Mouse (Mus musculus): ENCODE results near the gene Phf12. TPM values are rescaled to one million over a fixed set of nuclear protein-coding genes. Genes with fewer than 3 reads are reported as not detected.
"Not testable (repeated sequence)": the region's sequence is repeated elsewhere in the genome, so short reads cannot be mapped to it uniquely, and the experiment has no call there.

Gene Phf12
- total RNA-seq, 2 experiments from 2014 or later = 13.9 to 14.3 TPM

- DNase-seq (ENCODE audit: low spot score) = no peak
These were observed 48.8 kb downstream of the Phf12 start for GRCm38 (mm10) chr11:78031389-78031788.

- peak; percentile 89 for DNase-seq (ENCODE audit: low spot score)
These were observed 49.6 kb downstream of the Phf12 start, which contains the start of gene Dhrs13 for GRCm38 (mm10) chr11:78031947-78032808. TSS of gene Dhrs13 (plus strand) at chr11:78032280.

GRCm38 (mm10) chr11:78032809-78033195, 50.2 kb downstream of the Phf12 start:
- DNase-seq (ENCODE audit: low spot score) = no peak

GRCm38 (mm10) chr11:78033931-78034617, 51.5 kb downstream of the Phf12 start:
- no peak for DNase-seq (ENCODE audit: low spot score)

- DNase-seq (ENCODE audit: low spot score) = no peak
These were observed 54.2 kb downstream of the Phf12 start for GRCm38 (mm10) chr11:78036791-78037190.

- DNase-seq (ENCODE audit: low spot score) = peak; percentile 48
These were observed 55.5 kb downstream of the Phf12 start, which contains the start of gene Flot2 for GRCm38 (mm10) chr11:78037831-78038752. TSS of gene Flot2 (plus strand) at chr11:78037931.

- DNase-seq (ENCODE audit: low spot score) = no peak
These were observed 58.3 kb downstream of the Phf12 start for GRCm38 (mm10) chr11:78040878-78041277.

GRCm38 (mm10) chr11:78042290-78042870, 59.8 kb downstream of the Phf12 start:
- not testable (repeated sequence) for DNase-seq (ENCODE audit: low spot score)

- peak; percentile 93 for DNase-seq (ENCODE audit: low spot score)
These were observed 62.3 kb downstream of the Phf12 start for GRCm38 (mm10) chr11:78044758-78045251.

- not testable (repeated sequence) for DNase-seq (ENCODE audit: low spot score)
These were observed 66.1 kb downstream of the Phf12 start for GRCm38 (mm10) chr11:78048637-78049036.

GRCm38 (mm10) chr11:78053078-78053477, 70.5 kb downstream of the Phf12 start:
- no peak for DNase-seq (ENCODE audit: low spot score)

- DNase-seq (ENCODE audit: low spot score) = no peak
These were observed 74.4 kb downstream of the Phf12 start for GRCm38 (mm10) chr11:78056946-78057345.

- DNase-seq (ENCODE audit: low spot score) = peak; percentile 79
These were observed 77.5 kb downstream of the Phf12 start for GRCm38 (mm10) chr11:78059833-78060757.

GRCm38 (mm10) chr11:78062563-78062962, 80.0 kb downstream of the Phf12 start:
- DNase-seq (ENCODE audit: low spot score) = no peak

- no peak for DNase-seq (ENCODE audit: low spot score)
These were observed 83.4 kb downstream of the Phf12 start for GRCm38 (mm10) chr11:78065906-78066305.

GRCm38 (mm10) chr11:78066641-78067040, 84.1 kb downstream of the Phf12 start:
- DNase-seq (ENCODE audit: low spot score) = no peak

- DNase-seq (ENCODE audit: low spot score) = no peak
These were observed 85.0 kb downstream of the Phf12 start for GRCm38 (mm10) chr11:78067566-78067965.

- DNase-seq (ENCODE audit: low spot score) = no peak
These were observed 86.6 kb downstream of the Phf12 start for GRCm38 (mm10) chr11:78069130-78069529.

- no peak for DNase-seq (ENCODE audit: low spot score)
These were observed 87.1 kb downstream of the Phf12 start for GRCm38 (mm10) chr11:78069646-78070045.

- no peak for DNase-seq (ENCODE audit: low spot score)
These were observed 89.4 kb downstream of the Phf12 start for GRCm38 (mm10) chr11:78071938-78072337.

All from gastrocnemius, adult 18-20 months (tissue).